Mouse (Mus musculus): ENCODE data around the gene Dapk3. TPM values are rescaled to one million over a fixed set of nuclear protein-coding genes. Genes with fewer than 3 reads are reported as not detected.

Gene Dapk3
- polyA plus RNA-seq, 1 experiment = 72.8 TPM

GRCm38 (mm10) chr10:81140005-81140404 is 42.8 kb upstream of the Dapk3 start:
- peak overlapping the region; percentile 40 for H3ac ChIP-seq (ENCODE audit: control insufficient read depth, insufficient read length, low read depth)
- peaks cover 60% of the 10 kb centered on the region for H3K79me3 ChIP-seq (ENCODE audit: low read depth)
- TF ChIP-seq USF1 (IDR thresholded peaks at IDR 0.05; ENCODE audit: low read depth) (no peak), CEBPB (IDR thresholded peaks at IDR 0.05; ENCODE audit: low read depth) (no peak), MYOD1 (IDR thresholded peaks at IDR 0.05; ENCODE audit: control insufficient read depth, insufficient read length, low read depth) (no peak), MYOG (IDR thresholded peaks at IDR 0.05; ENCODE audit: control insufficient read depth, extremely low read depth, insufficient read length) (no peak), MAX (IDR thresholded peaks at IDR 0.05) (no peak), CTCF (IDR thresholded peaks at IDR 0.05; ENCODE audit: control insufficient read depth, insufficient read depth, insufficient read length) (no peak), FOSL1 (IDR thresholded peaks at IDR 0.05; ENCODE audit: insufficient read depth, low read length, poor library complexity, severe bottlenecking) (no peak)
- peaks cover 73% of the 10 kb centered on the region for H3K79me2 ChIP-seq (ENCODE audit: control insufficient read depth, insufficient read depth)
- H3K36me3 ChIP-seq (ENCODE audit: control insufficient read depth, insufficient read depth) = peaks cover 20% of the 10 kb centered on the region
- peak overlapping the region; percentile 11 for H3K4me3 ChIP-seq (ENCODE audit: insufficient read depth, poor library complexity, severe bottlenecking)
- no peaks in the 10 kb centered on the region for H3K27me3 ChIP-seq (ENCODE audit: control insufficient read depth, insufficient read depth, insufficient read length)

GRCm38 (mm10) chr10:81140717-81141454 is 41.9 kb upstream of the Dapk3 start:
- H3ac ChIP-seq (ENCODE audit: control insufficient read depth, insufficient read length, low read depth) = peak overlapping the region; percentile 37
- peaks cover 68% of the 10 kb centered on the region for H3K79me3 ChIP-seq (ENCODE audit: low read depth)
- H3K79me2 ChIP-seq (ENCODE audit: control insufficient read depth, insufficient read depth) = peaks cover 82% of the 10 kb centered on the region
- TF ChIP-seq MAX (IDR thresholded peaks at IDR 0.05) (no peak), CTCF (IDR thresholded peaks at IDR 0.05; ENCODE audit: control insufficient read depth, insufficient read depth, insufficient read length) (no peak), FOSL1 (IDR thresholded peaks at IDR 0.05; ENCODE audit: insufficient read depth, low read length, poor library complexity, severe bottlenecking) (no peak), USF1 (IDR thresholded peaks at IDR 0.05; ENCODE audit: low read depth) (no peak), MYOG (IDR thresholded peaks at IDR 0.05; ENCODE audit: control insufficient read depth, extremely low read depth, insufficient read length) (no peak), MYOD1 (IDR thresholded peaks at IDR 0.05; ENCODE audit: control insufficient read depth, insufficient read length, low read depth) (no peak), CEBPB (IDR thresholded peaks at IDR 0.05; ENCODE audit: low read depth) (no peak)
- H3K4me3 ChIP-seq (ENCODE audit: insufficient read depth, poor library complexity, severe bottlenecking) = peak overlapping the region; percentile 18
- H3K27me3 ChIP-seq (ENCODE audit: control insufficient read depth, insufficient read depth, insufficient read length) = no peaks in the 10 kb centered on the region
- H3K36me3 ChIP-seq (ENCODE audit: control insufficient read depth, insufficient read depth) = peaks cover 29% of the 10 kb centered on the region

GRCm38 (mm10) chr10:81141455-81142210 is 41.2 kb upstream of the Dapk3 start:
- Histone ChIP-seq H3K27me3 (ENCODE audit: control insufficient read depth, insufficient read depth, insufficient read length) (no peaks in the 10 kb centered on the region), H3K79me2 (ENCODE audit: control insufficient read depth, insufficient read depth) (peaks cover 90% of the 10 kb centered on the region), H3ac (ENCODE audit: control insufficient read depth, insufficient read length, low read depth) (peak overlapping the region; percentile 26), H3K79me3 (ENCODE audit: low read depth) (peaks cover 74% of the 10 kb centered on the region), H3K4me3 (ENCODE audit: insufficient read depth, poor library complexity, severe bottlenecking) (no peak overlapping the region), H3K36me3 (ENCODE audit: control insufficient read depth, insufficient read depth) (peaks cover 34% of the 10 kb centered on the region)
- no peak for TF ChIP-seq FOSL1 (IDR thresholded peaks at IDR 0.05; ENCODE audit: insufficient read depth, low read length, poor library complexity, severe bottlenecking)
- no peak for TF ChIP-seq MYOG (IDR thresholded peaks at IDR 0.05; ENCODE audit: control insufficient read depth, extremely low read depth, insufficient read length)
- no peak for TF ChIP-seq USF1 (IDR thresholded peaks at IDR 0.05; ENCODE audit: low read depth)
- no peak for TF ChIP-seq MYOD1 (IDR thresholded peaks at IDR 0.05; ENCODE audit: control insufficient read depth, insufficient read length, low read depth)
- no peak for TF ChIP-seq CTCF (IDR thresholded peaks at IDR 0.05; ENCODE audit: control insufficient read depth, insufficient read depth, insufficient read length)
- no peak for TF ChIP-seq MAX (IDR thresholded peaks at IDR 0.05)
- TF ChIP-seq CEBPB (IDR thresholded peaks at IDR 0.05; ENCODE audit: low read depth) = no peak

GRCm38 (mm10) chr10:81142551-81142981 is 40.2 kb upstream of the Dapk3 start:
- peaks cover 44% of the 10 kb centered on the region for H3K36me3 ChIP-seq (ENCODE audit: control insufficient read depth, insufficient read depth)
- H3K27me3 ChIP-seq (ENCODE audit: control insufficient read depth, insufficient read depth, insufficient read length) = no peaks in the 10 kb centered on the region
- peaks cover 99% of the 10 kb centered on the region for H3K79me2 ChIP-seq (ENCODE audit: control insufficient read depth, insufficient read depth)
- peak overlapping the region; percentile 12 for H3K4me3 ChIP-seq (ENCODE audit: insufficient read depth, poor library complexity, severe bottlenecking)
- no peak for TF ChIP-seq USF1 (IDR thresholded peaks at IDR 0.05; ENCODE audit: low read depth)
- TF ChIP-seq MYOD1 (IDR thresholded peaks at IDR 0.05; ENCODE audit: control insufficient read depth, insufficient read length, low read depth) = no peak
- peak; percentile 6 for TF ChIP-seq MAX (IDR thresholded peaks at IDR 0.05)
- H3ac ChIP-seq (ENCODE audit: control insufficient read depth, insufficient read length, low read depth) = peak overlapping the region; percentile 53
- peaks cover 84% of the 10 kb centered on the region for H3K79me3 ChIP-seq (ENCODE audit: low read depth)

GRCm38 (mm10) chr10:81143157-81143633 is 39.6 kb upstream of the Dapk3 start:
- Histone ChIP-seq H3K4me3 (ENCODE audit: insufficient read depth, poor library complexity, severe bottlenecking) (peak overlapping the region; percentile 12), H3ac (ENCODE audit: control insufficient read depth, insufficient read length, low read depth) (peak overlapping the region; percentile 53), H3K27me3 (ENCODE audit: control insufficient read depth, insufficient read depth, insufficient read length) (no peaks in the 10 kb centered on the region), H3K79me3 (ENCODE audit: low read depth) (peaks cover 85% of the 10 kb centered on the region), H3K36me3 (ENCODE audit: control insufficient read depth, insufficient read depth) (peaks cover 50% of the 10 kb centered on the region), H3K79me2 (ENCODE audit: control insufficient read depth, insufficient read depth) (peaks cover 100% of the 10 kb centered on the region)
- TF ChIP-seq USF1 (IDR thresholded peaks at IDR 0.05; ENCODE audit: low read depth) = no peak
- TF ChIP-seq CTCF (IDR thresholded peaks at IDR 0.05; ENCODE audit: control insufficient read depth, insufficient read depth, insufficient read length) = peak; percentile 14
- TF ChIP-seq MAX (IDR thresholded peaks at IDR 0.05) = peak; percentile 15
- no peak for TF ChIP-seq MYOD1 (IDR thresholded peaks at IDR 0.05; ENCODE audit: control insufficient read depth, insufficient read length, low read depth)
- peak; percentile 95 for TF ChIP-seq CEBPB (IDR thresholded peaks at IDR 0.05; ENCODE audit: low read depth)
- TF ChIP-seq FOSL1 (IDR thresholded peaks at IDR 0.05; ENCODE audit: insufficient read depth, low read length, poor library complexity, severe bottlenecking) = no peak
